Mouse (Mus musculus): Measurements from ENCODE around the gene Diablo. TPM values are rescaled to one million over a fixed set of nuclear protein-coding genes. Genes with fewer than 3 reads are reported as not detected.
A peak's percentile ranks its signal among the peaks of the same experiment; 100 is the strongest.

The Diablo gene
- polyA plus RNA-seq, 1 experiment from 2014 or later: 113 TPM

GRCm38 (mm10) chr5:123489112-123489785 lies 34.7 kb downstream of the Diablo start, which contains the start of the genes Lrrc43 and Il31:
Lrrc43 (plus strand) TSS chr5:123489305.
Il31 (minus strand) TSS chr5:123489489.
- H3K9me3 ChIP-seq (ENCODE audit: control insufficient read depth, low read depth, low read length): no peaks in the 10 kb centered on the region
- no peak within 1 kb of the TSS for H3K9ac ChIP-seq (replicated peaks; ENCODE audit: low read depth, low read length)
- H3K27ac ChIP-seq (ENCODE audit: low read length): no peak within 1 kb of the TSS
- peak within 1 kb of the TSS; percentile 35 for H3K4me2 ChIP-seq (replicated peaks; ENCODE audit: low read depth, low read length)
- no peak; the same call in 1 of the 2 replicates for ATAC-seq (ENCODE audit: insufficient number of reproducible peaks, insufficient read depth, low FRiP score, low read depth)
- no peaks in the 10 kb centered on the region for H3K36me3 ChIP-seq (ENCODE audit: control insufficient read depth, insufficient read depth, low read length)
- 10% methylated on average over 25 of the region's 25 CpGs for WGBS
- H3K27me3 ChIP-seq (ENCODE audit: control insufficient read depth, insufficient read depth, low read length): no peaks in the 10 kb centered on the region
- H3K4me3 ChIP-seq (ENCODE audit: low read depth, low read length): no peak within 1 kb of the TSS
- peaks cover 9% of the 10 kb centered on the region for H3K4me1 ChIP-seq (ENCODE audit: control insufficient read depth, insufficient read depth, low read length)

- Histone ChIP-seq H3K4me2 (replicated peaks; ENCODE audit: low read depth, low read length) (no peak overlapping the region), H3K36me3 (ENCODE audit: control insufficient read depth, insufficient read depth, low read length) (no peaks in the 10 kb centered on the region), H3K9me3 (ENCODE audit: control insufficient read depth, low read depth, low read length) (no peaks in the 10 kb centered on the region), H3K27ac (ENCODE audit: low read length) (no peak overlapping the region), H3K4me1 (ENCODE audit: control insufficient read depth, insufficient read depth, low read length) (peaks cover 9% of the 10 kb centered on the region), H3K9ac (replicated peaks; ENCODE audit: low read depth, low read length) (no peak overlapping the region), H3K27me3 (ENCODE audit: control insufficient read depth, insufficient read depth, low read length) (no peaks in the 10 kb centered on the region), H3K4me3 (ENCODE audit: low read depth, low read length) (no peak overlapping the region)
- WGBS: 79% methylated on average over 11 of the region's 11 CpGs
- ATAC-seq (ENCODE audit: insufficient number of reproducible peaks, insufficient read depth, low FRiP score, low read depth): no peak
Measured at GRCm38 (mm10) chr5:123487659-123488395, 36.1 kb downstream of the Diablo start.

- Histone ChIP-seq H3K4me3 (ENCODE audit: low read depth, low read length) (no peak overlapping the region), H3K4me2 (replicated peaks; ENCODE audit: low read depth, low read length) (no peak overlapping the region), H3K9me3 (ENCODE audit: control insufficient read depth, low read depth, low read length) (no peaks in the 10 kb centered on the region), H3K27ac (ENCODE audit: low read length) (no peak overlapping the region), H3K36me3 (ENCODE audit: control insufficient read depth, insufficient read depth, low read length) (no peaks in the 10 kb centered on the region), H3K9ac (replicated peaks; ENCODE audit: low read depth, low read length) (no peak overlapping the region), H3K27me3 (ENCODE audit: control insufficient read depth, insufficient read depth, low read length) (no peaks in the 10 kb centered on the region), H3K4me1 (ENCODE audit: control insufficient read depth, insufficient read depth, low read length) (peaks cover 3% of the 10 kb centered on the region)
- 78% methylated on average over 5 of the region's 5 CpGs for WGBS
- no peak for ATAC-seq (ENCODE audit: insufficient number of reproducible peaks, insufficient read depth, low FRiP score, low read depth)
Measured at GRCm38 (mm10) chr5:123473817-123474216, 50.2 kb downstream of the Diablo start.

GRCm38 (mm10) chr5:123470784-123471400 lies 53.1 kb downstream of the Diablo start:
- Histone ChIP-seq H3K4me1 (ENCODE audit: control insufficient read depth, insufficient read depth, low read length) (peaks cover 3% of the 10 kb centered on the region), H3K27ac (ENCODE audit: low read length) (no peak overlapping the region), H3K27me3 (ENCODE audit: control insufficient read depth, insufficient read depth, low read length) (no peaks in the 10 kb centered on the region), H3K36me3 (ENCODE audit: control insufficient read depth, insufficient read depth, low read length) (no peaks in the 10 kb centered on the region), H3K4me3 (ENCODE audit: low read depth, low read length) (no peak overlapping the region), H3K9ac (replicated peaks; ENCODE audit: low read depth, low read length) (no peak overlapping the region), H3K4me2 (replicated peaks; ENCODE audit: low read depth, low read length) (peak overlapping the region; percentile 35), H3K9me3 (ENCODE audit: control insufficient read depth, low read depth, low read length) (no peaks in the 10 kb centered on the region)
- 9% methylated on average over 10 of the region's 10 CpGs for WGBS
- no peak for ATAC-seq (ENCODE audit: insufficient number of reproducible peaks, insufficient read depth, low FRiP score, low read depth)

- Histone ChIP-seq H3K9ac (replicated peaks; ENCODE audit: low read depth, low read length) (no peak overlapping the region), H3K4me2 (replicated peaks; ENCODE audit: low read depth, low read length) (no peak overlapping the region), H3K27ac (ENCODE audit: low read length) (no peak overlapping the region), H3K36me3 (ENCODE audit: control insufficient read depth, insufficient read depth, low read length) (no peaks in the 10 kb centered on the region), H3K9me3 (ENCODE audit: control insufficient read depth, low read depth, low read length) (no peaks in the 10 kb centered on the region), H3K4me3 (ENCODE audit: low read depth, low read length) (no peak overlapping the region), H3K4me1 (ENCODE audit: control insufficient read depth, insufficient read depth, low read length) (no peaks in the 10 kb centered on the region), H3K27me3 (ENCODE audit: control insufficient read depth, insufficient read depth, low read length) (no peaks in the 10 kb centered on the region)
- WGBS: 86% methylated on average over 1 of the region's 1 CpGs
- ATAC-seq (ENCODE audit: insufficient number of reproducible peaks, insufficient read depth, low FRiP score, low read depth): no peak
Measured at GRCm38 (mm10) chr5:123464638-123465037, 59.3 kb downstream of the Diablo start.

- Histone ChIP-seq H3K4me3 (ENCODE audit: low read depth, low read length) (no peak overlapping the region), H3K9ac (replicated peaks; ENCODE audit: low read depth, low read length) (no peak overlapping the region), H3K27me3 (ENCODE audit: control insufficient read depth, insufficient read depth, low read length) (no peaks in the 10 kb centered on the region), H3K36me3 (ENCODE audit: control insufficient read depth, insufficient read depth, low read length) (no peaks in the 10 kb centered on the region), H3K4me1 (ENCODE audit: control insufficient read depth, insufficient read depth, low read length) (no peaks in the 10 kb centered on the region), H3K27ac (ENCODE audit: low read length) (no peak overlapping the region), H3K4me2 (replicated peaks; ENCODE audit: low read depth, low read length) (no peak overlapping the region), H3K9me3 (ENCODE audit: control insufficient read depth, low read depth, low read length) (no peaks in the 10 kb centered on the region)
- ATAC-seq (ENCODE audit: insufficient number of reproducible peaks, insufficient read depth, low FRiP score, low read depth): no peak
- WGBS: 57% methylated on average over 5 of the region's 5 CpGs
Measured at GRCm38 (mm10) chr5:123461420-123461819, 62.6 kb downstream of the Diablo start.

Small RNA genes within 50 kb of the gene (microRNA-seq; reads per million reads assigned to microRNA genes)
- 1.6 reads per million for gene Mir7647

Other genes starting within 250 kb of the Diablo start
- 27.6 and 30.1 TPM in 2 replicates for gene Bcl7a, start 180.3 kb downstream of the Diablo start, polyA plus RNA-seq (2014; fragmentation: Nextera tagmentation; extraction: Ambion mirVana)
- 26.5 and 27.6 TPM in 2 replicates for gene Mlxip, start 129.4 kb downstream of the Diablo start, polyA plus RNA-seq (2014; fragmentation: Nextera tagmentation; extraction: Ambion mirVana)
- not detected in 2 replicates for gene Lrrc43, start 34.9 kb downstream of the Diablo start, polyA plus RNA-seq (2014; fragmentation: Nextera tagmentation; extraction: Ambion mirVana)
- not detected in 2 replicates for gene Il31, start 34.7 kb downstream of the Diablo start, polyA plus RNA-seq (2014; fragmentation: Nextera tagmentation; extraction: Ambion mirVana)
- 0.25 TPM in 1 of 2 replicates, not detected in the other for gene B3gnt4, start 13.7 kb downstream of the Diablo start, polyA plus RNA-seq (2014; fragmentation: Nextera tagmentation; extraction: Ambion mirVana)
- gene Gm49027, start 1.3 kb upstream of the Diablo start, polyA plus RNA-seq (2014; fragmentation: Nextera tagmentation; extraction: Ambion mirVana): 7.0 and 8.7 TPM in 2 replicates
- 25.4 and 27.2 TPM in 2 replicates for gene Vps33a, start 48.9 kb upstream of the Diablo start, polyA plus RNA-seq (2014; fragmentation: Nextera tagmentation; extraction: Ambion mirVana)
- gene Clip1, start 160.4 kb upstream of the Diablo start, polyA plus RNA-seq (2014; fragmentation: Nextera tagmentation; extraction: Ambion mirVana): 39.5 and 40.5 TPM in 2 replicates
- 84.6 and 97.5 TPM in 2 replicates for gene Zcchc8, start 196.9 kb upstream of the Diablo start, polyA plus RNA-seq (2014; fragmentation: Nextera tagmentation; extraction: Ambion mirVana)
- gene Rsrc2, start 225.2 kb upstream of the Diablo start, polyA plus RNA-seq (2014; fragmentation: Nextera tagmentation; extraction: Ambion mirVana): 139 and 142 TPM in 2 replicates
- gene Kntc1, start 225.5 kb upstream of the Diablo start, polyA plus RNA-seq (2014; fragmentation: Nextera tagmentation; extraction: Ambion mirVana): 33.9 and 35.7 TPM in 2 replicates

Data from stomach, embryonic 14.5 days (tissue).